Mouse (Mus musculus): ENCODE data around the gene Mef2b.

The Mef2b gene

GRCm38 (mm10) chr8:70134086-70134485 lies 5.4 kb upstream of the Mef2b start:
- no peak for DNase-seq (ENCODE audit: low spot score in 2 of 2)

- DNase-seq (ENCODE audit: low spot score in 2 of 2) = no peak
These were observed 4.6 kb upstream of the Mef2b start for GRCm38 (mm10) chr8:70134931-70135330.

GRCm38 (mm10) chr8:70136591-70136990 lies 2.9 kb upstream of the Mef2b start:
- no peak for DNase-seq (ENCODE audit: low spot score in 2 of 2)

GRCm38 (mm10) chr8:70137890-70138289 lies 1.6 kb upstream of the Mef2b start:
- DNase-seq (ENCODE audit: low spot score in 2 of 2) = no peak

GRCm38 (mm10) chr8:70139981-70140380 lies 470 bp downstream of the Mef2b start:
- DNase-seq (ENCODE audit: low spot score in 2 of 2) = no peak

GRCm38 (mm10) chr8:70147678-70148607 lies 8.4 kb downstream of the Mef2b start:
- DNase-seq (ENCODE audit: low spot score in 2 of 2) = no peak

GRCm38 (mm10) chr8:70150158-70150557 lies 10.6 kb downstream of the Mef2b start:
- no peak for DNase-seq (ENCODE audit: low spot score in 2 of 2)

GRCm38 (mm10) chr8:70152537-70153257 lies 13.2 kb downstream of the Mef2b start:
- peak; percentile 30 to 42 for DNase-seq (ENCODE audit: low spot score in 2 of 2)

- no peak for DNase-seq (ENCODE audit: low spot score in 2 of 2)
These were observed 17.8 kb downstream of the Mef2b start for GRCm38 (mm10) chr8:70157240-70157800.

- DNase-seq (ENCODE audit: low spot score in 2 of 2) = peak; percentile 52 to 63
These were observed 18.8 kb downstream of the Mef2b start for GRCm38 (mm10) chr8:70158069-70158853.

GRCm38 (mm10) chr8:70159211-70159610 lies 19.7 kb downstream of the Mef2b start:
- no peak for DNase-seq (ENCODE audit: low spot score in 2 of 2)

- DNase-seq (ENCODE audit: low spot score in 2 of 2) = no peak
These were observed 20.5 kb downstream of the Mef2b start for GRCm38 (mm10) chr8:70160015-70160414.

GRCm38 (mm10) chr8:70163316-70163715 lies 23.8 kb downstream of the Mef2b start:
- DNase-seq (ENCODE audit: low spot score in 2 of 2) = no peak

GRCm38 (mm10) chr8:70166504-70167110 lies 27.1 kb downstream of the Mef2b start:
- peak; percentile 43 to 49 for DNase-seq (ENCODE audit: low spot score in 2 of 2)

- no peak for DNase-seq (ENCODE audit: low spot score in 2 of 2)
These were observed 30.6 kb downstream of the Mef2b start for GRCm38 (mm10) chr8:70170116-70170515.

GRCm38 (mm10) chr8:70170748-70171147 lies 31.2 kb downstream of the Mef2b start:
- no peak for DNase-seq (ENCODE audit: low spot score in 2 of 2)

- no peak for DNase-seq (ENCODE audit: low spot score in 2 of 2)
These were observed 31.7 kb downstream of the Mef2b start for GRCm38 (mm10) chr8:70171240-70171639.

- DNase-seq (ENCODE audit: low spot score in 2 of 2) = peak; percentile 88 to 95
These were observed 32.7 kb downstream of the Mef2b start, which contains the start of gene Tmem161a for GRCm38 (mm10) chr8:70172043-70172681. Gene Tmem161a (plus strand): TSS chr8:70172356.

- no peak for DNase-seq (ENCODE audit: low spot score in 2 of 2)
These were observed 33.8 kb downstream of the Mef2b start for GRCm38 (mm10) chr8:70173320-70173719.

- DNase-seq (ENCODE audit: low spot score in 2 of 2) = peak; percentile 13 to 15
These were observed 34.6 kb downstream of the Mef2b start for GRCm38 (mm10) chr8:70174079-70174478.

GRCm38 (mm10) chr8:70178231-70178630 lies 38.7 kb downstream of the Mef2b start:
- DNase-seq (ENCODE audit: low spot score in 2 of 2) = no peak

Data from frontal cortex, postnatal 36 days (tissue).